Mouse (Mus musculus): ENCODE measurements at regions not wholly inside any gene's neighbourhood (a gene's known extent, or its start where the extent isn't known, plus 50 kb on each side); places are given as distances from the start of the nearest gene placed in this dataset.

GRCm38 (mm10) chr13:51355507-51355906 lies 52.9 kb upstream of the S1pr3 start:
- no peak for TF ChIP-seq CTCF (IDR thresholded peaks at IDR 0.05; ENCODE audit: low read depth)
- TF ChIP-seq EP300 (IDR thresholded peaks at IDR 0.05; ENCODE audit: low read depth), result no peak
